Mouse (Mus musculus) C2C12 (cell line): ENCODE results near the gene Ctsl. TPM values are rescaled to one million over a fixed set of nuclear protein-coding genes. Genes with fewer than 3 reads are reported as not detected.

ENCODE experiments used
- H3K27me3 ChIP-seq: one replicate; pipeline ENCODE4 v1.6.1; 2011; ENCODE audit not compliant: control insufficient read depth, insufficient read depth, insufficient read length
- H3K36me3 ChIP-seq: one replicate; pipeline ENCODE4 v1.6.1; 2011; ENCODE audit not compliant: control insufficient read depth, insufficient read depth
- H3K4me3 ChIP-seq: one replicate; pipeline ENCODE4 v1.5.1; 2011; ENCODE audit warnings: mild to moderate bottlenecking, control low read depth; ENCODE audit not compliant: poor library complexity, insufficient read depth, severe bottlenecking
- H3K79me2 ChIP-seq: one replicate; pipeline ENCODE4 v1.6.1; 2011; ENCODE audit not compliant: control insufficient read depth, insufficient read depth
- H3K79me3 ChIP-seq: one replicate; pipeline ENCODE4 v1.6.1; 2011; ENCODE audit warnings: low read depth, control low read depth
- H3ac ChIP-seq: one replicate; pipeline ENCODE3; 2011; ENCODE audit warnings: low read depth; ENCODE audit not compliant: control insufficient read depth, insufficient read length
- CEBPB ChIP-seq: IDR thresholded peaks from one replicate; pipeline ENCODE4 v1.6.1; 2011; ENCODE audit warnings: low read depth, mild to moderate bottlenecking, control low read depth, moderate library complexity
- CTCF ChIP-seq: IDR thresholded peaks from one replicate; pipeline ENCODE4 v1.5.1; 2011; ENCODE audit not compliant: control insufficient read depth, insufficient read depth, insufficient read length
- FOSL1 ChIP-seq: IDR thresholded peaks from one replicate; pipeline ENCODE4 v1.8.0; 2011; ENCODE audit warnings: mild to moderate bottlenecking, low read length; ENCODE audit not compliant: poor library complexity, insufficient read depth, severe bottlenecking
- MAX ChIP-seq: IDR thresholded peaks from one replicate; pipeline ENCODE4 v1.6.1; 2011; ENCODE audit warnings: mild to moderate bottlenecking, control low read depth
- MYOD1 ChIP-seq: IDR thresholded peaks from one replicate; pipeline ENCODE4 v1.6.1; 2011; ENCODE audit warnings: low read depth; ENCODE audit not compliant: control insufficient read depth, insufficient read length
- MYOG ChIP-seq: IDR thresholded peaks from one replicate; pipeline ENCODE4 v1.6.1; 2011; ENCODE audit not compliant: control insufficient read depth, insufficient read length; ENCODE audit errors: extremely low read depth
- USF1 ChIP-seq: IDR thresholded peaks from one replicate; pipeline ENCODE4 v1.6.1; 2011; ENCODE audit warnings: low read depth, mild to moderate bottlenecking, control low read depth, moderate library complexity
- polyA plus RNA-seq: library from polyadenylated mRNA; unstranded; fragments of >200 nt; fragmentation: generic; extraction: Trizol; gene quantifications from one replicate; pipeline ENCODE4 v1.2.1, GENCODE M21; 2012; ENCODE audit warnings: missing spikeins

The Ctsl gene
- polyA plus RNA-seq, 1 experiment = 462 TPM

GRCm38 (mm10) chr13:64333102-64333501, 37.6 kb downstream of the Ctsl start:
- Histone ChIP-seq H3K36me3 (no peaks in the 10 kb centered on the region), H3K27me3 (no peaks in the 10 kb centered on the region), H3K4me3 (no peak overlapping the region), H3K79me3 (no peaks in the 10 kb centered on the region), H3K79me2 (no peaks in the 10 kb centered on the region), H3ac (no peak overlapping the region)
- TF ChIP-seq MYOD1 (no peak), CEBPB (no peak), MAX (no peak), MYOG (no peak), CTCF (no peak), FOSL1 (no peak), USF1 (no peak)

GRCm38 (mm10) chr13:64332321-64332720, 38.4 kb downstream of the Ctsl start:
- no peaks in the 10 kb centered on the region for H3K79me2 ChIP-seq
- no peaks in the 10 kb centered on the region for H3K36me3 ChIP-seq
- no peaks in the 10 kb centered on the region for H3K79me3 ChIP-seq
- TF ChIP-seq USF1 (no peak), MYOD1 (no peak), CEBPB (no peak)
- H3K27me3 ChIP-seq = no peaks in the 10 kb centered on the region
- H3ac ChIP-seq = no peak overlapping the region
- H3K4me3 ChIP-seq = no peak overlapping the region

GRCm38 (mm10) chr13:64322561-64323281, 48.0 kb downstream of the Ctsl start:
- H3K79me3 ChIP-seq = no peaks in the 10 kb centered on the region
- TF ChIP-seq FOSL1 (no peak), CEBPB (no peak), MYOG (no peak), MYOD1 (no peak), USF1 (no peak), MAX (no peak), CTCF (no peak)
- H3K79me2 ChIP-seq = no peaks in the 10 kb centered on the region
- H3ac ChIP-seq = no peak overlapping the region
- no peaks in the 10 kb centered on the region for H3K27me3 ChIP-seq
- no peak overlapping the region for H3K4me3 ChIP-seq
- no peaks in the 10 kb centered on the region for H3K36me3 ChIP-seq

DNA sequence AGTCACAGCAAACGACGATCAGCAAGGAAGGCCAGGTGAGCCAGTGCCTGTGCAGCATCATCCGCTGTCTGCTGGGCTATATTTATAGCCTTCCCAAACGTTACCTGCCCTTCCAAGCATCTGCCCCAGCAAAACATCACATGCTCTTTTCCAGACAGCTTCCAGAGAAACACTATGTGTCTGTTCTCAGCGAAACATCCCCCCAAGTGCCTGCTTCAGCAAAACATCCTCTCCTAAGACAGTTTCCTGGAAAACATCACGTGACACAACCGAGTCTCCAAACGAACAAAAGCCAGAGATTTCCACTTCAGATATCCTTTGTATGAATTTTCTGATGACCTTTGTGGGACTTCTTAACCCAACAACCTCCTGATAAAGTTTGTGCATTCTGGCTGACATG, 50.4 kb downstream of the Ctsl start:
- Histone ChIP-seq H3K27me3 (no peaks in the 10 kb centered on the region), H3K36me3 (no peaks in the 10 kb centered on the region), H3K4me3 (no peak overlapping the region), H3K79me2 (no peaks in the 10 kb centered on the region), H3ac (no peak overlapping the region), H3K79me3 (no peaks in the 10 kb centered on the region)
- TF ChIP-seq MYOD1 (no peak), CEBPB (no peak), USF1 (no peak), FOSL1 (no peak), MYOG (no peak), MAX (no peak), CTCF (no peak)

DNA sequence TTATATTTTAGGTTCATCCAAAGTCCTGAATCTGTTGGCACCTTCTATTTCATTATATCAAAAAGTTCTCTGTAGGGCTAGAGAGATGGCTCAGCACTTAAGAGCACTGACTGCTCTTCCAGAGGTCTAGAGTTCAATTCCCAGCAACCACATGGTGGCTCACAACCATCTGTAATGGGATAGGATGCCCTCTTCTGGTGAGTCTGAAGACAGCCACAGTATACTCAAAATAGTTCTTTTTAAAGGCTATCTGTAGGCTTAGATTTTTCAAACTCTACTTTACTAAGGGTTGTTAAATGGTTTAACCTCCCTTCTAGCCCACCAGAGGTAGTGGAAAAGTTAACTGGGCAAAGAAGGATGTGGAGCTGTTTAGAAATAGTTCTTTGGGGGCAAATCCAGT, 50.9 kb downstream of the Ctsl start:
- Histone ChIP-seq H3K79me2 (no peaks in the 10 kb centered on the region), H3ac (no peak overlapping the region), H3K36me3 (no peaks in the 10 kb centered on the region), H3K27me3 (no peaks in the 10 kb centered on the region), H3K79me3 (no peaks in the 10 kb centered on the region), H3K4me3 (no peak overlapping the region)
- TF ChIP-seq MYOD1 = no peak
- TF ChIP-seq FOSL1 = no peak
- TF ChIP-seq CEBPB = no peak

GRCm38 (mm10) chr13:64318355-64318754, 52.3 kb downstream of the Ctsl start:
- H3K79me3 ChIP-seq = no peaks in the 10 kb centered on the region
- no peak overlapping the region for H3ac ChIP-seq
- no peak for TF ChIP-seq USF1
- no peak for TF ChIP-seq CEBPB
- H3K27me3 ChIP-seq = no peaks in the 10 kb centered on the region
- H3K4me3 ChIP-seq = no peak overlapping the region
- H3K79me2 ChIP-seq = no peaks in the 10 kb centered on the region
- H3K36me3 ChIP-seq = no peaks in the 10 kb centered on the region
